Mouse (Mus musculus): ENCODE results near the gene Fam43a.

- TF ChIP-seq POLR2A (IDR thresholded peaks at IDR 0.05; ENCODE audit: borderline replicate concordance, extremely low read depth, low read depth, low read length) (no peak), CTCF (IDR thresholded peaks at IDR 0.05; ENCODE audit: insufficient read depth, low read length) (no peak)
Measured at GRCm38 (mm10) chr16:30605528-30605927, 6.0 kb downstream of the Fam43a start.
